Mouse (Mus musculus): ENCODE data around the gene Clcnkb. TPM values are rescaled to one million over a fixed set of nuclear protein-coding genes. Genes with fewer than 3 reads are reported as not detected.

Clcnkb gene
- polyA plus RNA-seq (2015; fragmentation: Nextera tagmentation; extraction: Ambion mirVana), result not detected in 2 replicates

DNA sequence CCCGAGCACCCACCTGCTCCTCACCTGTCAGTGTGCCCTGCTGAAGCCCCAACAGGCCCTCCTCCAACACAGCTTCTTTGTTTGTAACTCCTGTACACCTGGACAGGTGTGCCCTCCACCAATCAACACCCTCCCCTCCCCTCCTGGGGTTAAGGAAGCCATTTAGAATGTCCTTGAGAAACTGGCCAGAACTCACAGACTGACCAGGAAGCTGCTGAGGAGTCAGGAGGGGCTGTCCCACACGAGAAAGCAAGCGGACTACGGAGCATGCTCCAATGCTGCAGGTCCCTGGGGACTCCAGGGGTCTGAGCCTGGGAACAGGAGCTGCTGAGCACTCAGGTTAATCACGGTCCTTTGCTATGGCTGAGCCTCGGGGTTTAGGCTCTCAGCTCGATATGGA, at the start of gene Clcnkb:
Gene Clcnkb (minus strand): TSS at position 91 of the 400 bp plus-strand sequence.
- no peak for ATAC-seq (ENCODE audit: low read depth)
- 39% methylated on average over 7 of the region's 7 CpGs for WGBS (ENCODE audit: insufficient replicate concordance)
- H3K4me3 ChIP-seq (ENCODE audit: low read depth, low read length), result no peak within 1 kb of the TSS
- no peak within 1 kb of the TSS for H3K27ac ChIP-seq (ENCODE audit: low read length)
- H3K4me2 ChIP-seq (ENCODE audit: low read depth, low read length), result no peak within 1 kb of the TSS
- H3K9ac ChIP-seq (ENCODE audit: low read depth, low read length), result no peak within 1 kb of the TSS
- no peaks in the 10 kb centered on the region for H3K27me3 ChIP-seq (ENCODE audit: control insufficient read depth, insufficient read depth, low read depth, low read length)
- H3K36me3 ChIP-seq (ENCODE audit: control insufficient read depth, insufficient read depth), result no peaks in the 10 kb centered on the region
- peaks cover 3% of the 10 kb centered on the region for H3K4me1 ChIP-seq (ENCODE audit: control insufficient read depth, low read depth, low read length)
- H3K9me3 ChIP-seq (replicated peaks; ENCODE audit: control insufficient read depth, low read length), result no peaks in the 10 kb centered on the region

DNA sequence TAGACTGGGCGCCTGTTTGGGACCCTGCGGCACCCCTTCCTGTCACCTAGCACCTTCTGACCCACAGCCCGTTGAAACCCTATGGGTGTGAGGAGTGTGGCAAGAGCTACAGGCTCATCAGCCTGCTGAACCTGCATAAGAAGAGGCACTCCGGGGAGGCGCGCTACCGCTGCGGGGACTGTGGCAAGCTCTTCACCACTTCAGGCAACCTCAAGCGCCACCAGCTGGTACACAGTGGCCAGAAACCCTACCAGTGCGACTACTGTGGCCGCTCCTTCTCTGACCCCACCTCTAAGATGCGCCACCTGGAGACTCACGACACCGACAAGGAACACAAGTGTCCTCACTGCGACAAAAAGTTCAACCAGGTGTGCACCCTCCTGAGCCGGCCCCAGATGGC, 48.9 kb upstream of the Clcnkb start:
- Histone ChIP-seq H3K27ac (ENCODE audit: low read length) (no peak overlapping the region), H3K9me3 (replicated peaks; ENCODE audit: control insufficient read depth, low read length) (no peaks in the 10 kb centered on the region), H3K9ac (ENCODE audit: low read depth, low read length) (no peak overlapping the region), H3K36me3 (ENCODE audit: control insufficient read depth, insufficient read depth) (peaks cover 48% of the 10 kb centered on the region), H3K4me3 (ENCODE audit: low read depth, low read length) (no peak overlapping the region), H3K4me2 (ENCODE audit: low read depth, low read length) (no peak overlapping the region), H3K27me3 (ENCODE audit: control insufficient read depth, insufficient read depth, low read depth, low read length) (no peaks in the 10 kb centered on the region), H3K4me1 (ENCODE audit: control insufficient read depth, low read depth, low read length) (no peaks in the 10 kb centered on the region; the same call in 1 of the 2 replicates)
- ATAC-seq (ENCODE audit: low read depth), result no peak
- WGBS (ENCODE audit: insufficient replicate concordance), result 80% methylated on average over 16 of the region's 16 CpGs

- H3K9me3 ChIP-seq (replicated peaks; ENCODE audit: control insufficient read depth, low read length), result no peaks in the 10 kb centered on the region
- no peak overlapping the region for H3K9ac ChIP-seq (ENCODE audit: low read depth, low read length)
- no peaks in the 10 kb centered on the region for H3K27me3 ChIP-seq (ENCODE audit: control insufficient read depth, insufficient read depth, low read depth, low read length)
- H3K36me3 ChIP-seq (ENCODE audit: control insufficient read depth, insufficient read depth), result peaks cover 36% of the 10 kb centered on the region
- no peak overlapping the region for H3K27ac ChIP-seq (ENCODE audit: low read length)
- no peak for ATAC-seq (ENCODE audit: low read depth)
- H3K4me1 ChIP-seq (ENCODE audit: control insufficient read depth, low read depth, low read length), result no peaks in the 10 kb centered on the region; the same call in 1 of the 2 replicates
- WGBS (ENCODE audit: insufficient replicate concordance), result 76% methylated on average over 14 of the region's 14 CpGs
- H3K4me2 ChIP-seq (ENCODE audit: low read depth, low read length), result no peak overlapping the region
- H3K4me3 ChIP-seq (ENCODE audit: low read depth, low read length), result no peak overlapping the region
Measured at GRCm38 (mm10) chr4:141463472-141463871, 47.7 kb upstream of the Clcnkb start.

GRCm38 (mm10) chr4:141461576-141461975, 45.8 kb upstream of the Clcnkb start:
- H3K4me3 ChIP-seq (ENCODE audit: low read depth, low read length), result no peak overlapping the region
- ATAC-seq (ENCODE audit: low read depth), result no peak
- no peak overlapping the region for H3K4me2 ChIP-seq (ENCODE audit: low read depth, low read length)
- no peak overlapping the region for H3K9ac ChIP-seq (ENCODE audit: low read depth, low read length)
- WGBS (ENCODE audit: insufficient replicate concordance), result 77% methylated on average over 12 of the region's 12 CpGs
- H3K27me3 ChIP-seq (ENCODE audit: control insufficient read depth, insufficient read depth, low read depth, low read length), result no peaks in the 10 kb centered on the region
- no peaks in the 10 kb centered on the region for H3K9me3 ChIP-seq (replicated peaks; ENCODE audit: control insufficient read depth, low read length)
- H3K27ac ChIP-seq (ENCODE audit: low read length), result no peak overlapping the region
- H3K36me3 ChIP-seq (ENCODE audit: control insufficient read depth, insufficient read depth), result peaks cover 26% of the 10 kb centered on the region
- H3K4me1 ChIP-seq (ENCODE audit: control insufficient read depth, low read depth, low read length), result no peaks in the 10 kb centered on the region; the same call in 1 of the 2 replicates

DNA sequence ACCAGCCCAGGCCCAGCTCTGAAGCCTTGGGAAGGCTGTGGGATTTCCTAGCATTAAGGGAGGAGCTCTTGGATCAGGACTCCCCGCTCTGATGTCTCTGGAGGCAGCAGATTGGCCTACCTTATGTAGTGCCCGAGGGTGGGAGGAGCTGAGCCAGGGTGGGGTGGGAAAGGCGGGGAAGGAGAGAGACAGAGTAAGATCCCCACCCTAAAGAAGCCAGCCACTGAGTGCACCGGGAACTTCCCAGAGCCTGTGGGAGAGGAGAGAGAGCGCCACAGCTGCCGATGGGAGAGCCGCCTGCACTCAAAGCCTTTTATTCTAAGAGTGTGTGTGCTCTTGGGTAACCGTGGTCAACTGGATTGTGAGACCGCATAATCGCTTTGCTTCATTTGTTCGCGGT, 45.3 kb upstream of the Clcnkb start:
- peaks cover 21% of the 10 kb centered on the region for H3K36me3 ChIP-seq (ENCODE audit: control insufficient read depth, insufficient read depth)
- 70% methylated on average over 12 of the region's 12 CpGs for WGBS (ENCODE audit: insufficient replicate concordance)
- no peak overlapping the region for H3K4me3 ChIP-seq (ENCODE audit: low read depth, low read length)
- no peak overlapping the region for H3K27ac ChIP-seq (ENCODE audit: low read length)
- no peaks in the 10 kb centered on the region for H3K9me3 ChIP-seq (replicated peaks; ENCODE audit: control insufficient read depth, low read length)
- no peak overlapping the region for H3K9ac ChIP-seq (ENCODE audit: low read depth, low read length)
- no peak overlapping the region for H3K4me2 ChIP-seq (ENCODE audit: low read depth, low read length)
- no peak for ATAC-seq (ENCODE audit: low read depth)
- H3K4me1 ChIP-seq (ENCODE audit: control insufficient read depth, low read depth, low read length), result no peaks in the 10 kb centered on the region; the same call in 1 of the 2 replicates
- H3K27me3 ChIP-seq (ENCODE audit: control insufficient read depth, insufficient read depth, low read depth, low read length), result no peaks in the 10 kb centered on the region

DNA sequence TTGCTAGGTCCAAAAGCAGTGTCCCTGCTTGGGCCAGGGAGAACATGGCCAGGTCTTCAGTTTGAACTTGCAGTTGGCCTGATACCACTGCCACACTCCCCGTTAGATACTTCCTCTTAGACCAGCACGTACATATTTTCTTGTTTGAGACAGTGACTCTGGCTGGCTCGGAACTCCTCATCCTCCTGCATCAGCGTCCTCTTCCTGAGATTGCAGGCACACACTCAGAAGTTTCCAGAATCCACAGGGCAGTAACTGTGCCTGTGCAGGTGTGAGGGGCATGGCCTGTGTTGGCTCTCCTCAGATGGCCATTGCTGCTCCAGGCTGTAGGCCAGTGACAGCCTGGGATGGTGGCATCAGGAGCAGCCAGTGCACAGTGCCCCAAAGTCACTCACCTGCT, 44.7 kb upstream of the Clcnkb start:
- H3K9me3 ChIP-seq (replicated peaks; ENCODE audit: control insufficient read depth, low read length), result no peaks in the 10 kb centered on the region
- H3K27me3 ChIP-seq (ENCODE audit: control insufficient read depth, insufficient read depth, low read depth, low read length), result no peaks in the 10 kb centered on the region
- no peak overlapping the region for H3K4me3 ChIP-seq (ENCODE audit: low read depth, low read length)
- H3K4me1 ChIP-seq (ENCODE audit: control insufficient read depth, low read depth, low read length), result no peaks in the 10 kb centered on the region; the same call in 1 of the 2 replicates
- WGBS (ENCODE audit: insufficient replicate concordance), result 67% methylated on average over 4 of the region's 4 CpGs
- ATAC-seq (ENCODE audit: low read depth), result no peak
- no peak overlapping the region for H3K27ac ChIP-seq (ENCODE audit: low read length)
- H3K9ac ChIP-seq (ENCODE audit: low read depth, low read length), result no peak overlapping the region
- peaks cover 15% of the 10 kb centered on the region for H3K36me3 ChIP-seq (ENCODE audit: control insufficient read depth, insufficient read depth)
- H3K4me2 ChIP-seq (ENCODE audit: low read depth, low read length), result no peak overlapping the region

GRCm38 (mm10) chr4:141459766-141460165, 44.0 kb upstream of the Clcnkb start:
- Histone ChIP-seq H3K36me3 (ENCODE audit: control insufficient read depth, insufficient read depth) (peaks cover 8% of the 10 kb centered on the region), H3K9ac (ENCODE audit: low read depth, low read length) (no peak overlapping the region), H3K4me2 (ENCODE audit: low read depth, low read length) (no peak overlapping the region), H3K27me3 (ENCODE audit: control insufficient read depth, insufficient read depth, low read depth, low read length) (no peaks in the 10 kb centered on the region), H3K4me1 (ENCODE audit: control insufficient read depth, low read depth, low read length) (no peaks in the 10 kb centered on the region; the same call in 1 of the 2 replicates), H3K9me3 (replicated peaks; ENCODE audit: control insufficient read depth, low read length) (no peaks in the 10 kb centered on the region), H3K4me3 (ENCODE audit: low read depth, low read length) (no peak overlapping the region), H3K27ac (ENCODE audit: low read length) (no peak overlapping the region)
- 80% methylated on average over 9 of the region's 9 CpGs for WGBS (ENCODE audit: insufficient replicate concordance)
- no peak for ATAC-seq (ENCODE audit: low read depth)

- no peak overlapping the region for H3K4me2 ChIP-seq (ENCODE audit: low read depth, low read length)
- no peak for ATAC-seq (ENCODE audit: low read depth)
- no peak overlapping the region for H3K27ac ChIP-seq (ENCODE audit: low read length)
- H3K9me3 ChIP-seq (replicated peaks; ENCODE audit: control insufficient read depth, low read length), result no peaks in the 10 kb centered on the region
- no peaks in the 10 kb centered on the region for H3K36me3 ChIP-seq (ENCODE audit: control insufficient read depth, insufficient read depth)
- no peaks in the 10 kb centered on the region; the same call in 1 of the 2 replicates for H3K4me1 ChIP-seq (ENCODE audit: control insufficient read depth, low read depth, low read length)
- H3K4me3 ChIP-seq (ENCODE audit: low read depth, low read length), result no peak overlapping the region
- 76% methylated on average over 3 of the region's 3 CpGs for WGBS (ENCODE audit: insufficient replicate concordance)
- no peaks in the 10 kb centered on the region for H3K27me3 ChIP-seq (ENCODE audit: control insufficient read depth, insufficient read depth, low read depth, low read length)
- no peak overlapping the region for H3K9ac ChIP-seq (ENCODE audit: low read depth, low read length)
Measured at GRCm38 (mm10) chr4:141458888-141459287, 43.1 kb upstream of the Clcnkb start.

- 0 out of 2 replicates have a peak, but pooled peaks have one; percentile 21 for ATAC-seq (ENCODE audit: low read depth)
- no peaks in the 10 kb centered on the region for H3K36me3 ChIP-seq (ENCODE audit: control insufficient read depth, insufficient read depth)
- no peak overlapping the region for H3K4me2 ChIP-seq (ENCODE audit: low read depth, low read length)
- 51% methylated on average over 7 of the region's 7 CpGs for WGBS (ENCODE audit: insufficient replicate concordance)
- H3K4me3 ChIP-seq (ENCODE audit: low read depth, low read length), result no peak overlapping the region
- H3K9me3 ChIP-seq (replicated peaks; ENCODE audit: control insufficient read depth, low read length), result no peaks in the 10 kb centered on the region
- no peak overlapping the region for H3K27ac ChIP-seq (ENCODE audit: low read length)
- no peaks in the 10 kb centered on the region for H3K27me3 ChIP-seq (ENCODE audit: control insufficient read depth, insufficient read depth, low read depth, low read length)
- no peaks in the 10 kb centered on the region; the same call in 1 of the 2 replicates for H3K4me1 ChIP-seq (ENCODE audit: control insufficient read depth, low read depth, low read length)
- H3K9ac ChIP-seq (ENCODE audit: low read depth, low read length), result no peak overlapping the region
Measured at GRCm38 (mm10) chr4:141458236-141458635, 42.4 kb upstream of the Clcnkb start.
